Mouse (Mus musculus) heart, embryonic 13.5 days (tissue): ENCODE results near the gene F3. TPM values are rescaled to one million over a fixed set of nuclear protein-coding genes. Genes with fewer than 3 reads are reported as not detected.

Experiments
- polyA plus RNA-seq: library from polyadenylated mRNA; unstranded; fragments of >200 nt; fragmentation: Nextera tagmentation; extraction: Ambion mirVana; gene quantifications from 2 replicates; pipeline ENCODE4 v1.2.1, GENCODE M21; 2015

F3 gene
- polyA plus RNA-seq, 1 experiment from 2014 or later: 6.0 TPM

Other genes with a start within 250 kb of the F3 start
- 1.0 and 1.1 TPM in 2 replicates for gene Slc44a3, start 191.1 kb upstream of the F3 start, polyA plus RNA-seq
- not detected in 2 replicates for gene 4930432M17Rik, start 52.8 kb upstream of the F3 start, polyA plus RNA-seq
- 37.5 and 40.4 TPM in 2 replicates for gene Abcd3, start 91.8 kb downstream of the F3 start, polyA plus RNA-seq
- 46.3 and 47.2 TPM in 2 replicates for gene Arhgap29, start 229.0 kb downstream of the F3 start, polyA plus RNA-seq